Mouse (Mus musculus) bone marrow, adult 2 months (tissue): ENCODE results near the gene Tapbp.

Experiments
- CTCF ChIP-seq: fragments of 200-500 bp; IDR thresholded peaks from 2 replicates; pipeline ENCODE4 v1.5.1; 2011; ENCODE audit warnings: low read length, control low read depth; ENCODE audit not compliant: control insufficient read depth, insufficient read depth
- POLR2A ChIP-seq: fragments of 200-500 bp; IDR thresholded peaks from 2 replicates; pipeline ENCODE4 v1.6.1; 2011; ENCODE audit warnings: low read depth, mild to moderate bottlenecking, control low read depth, low read length, borderline replicate concordance; ENCODE audit not compliant: control insufficient read depth

- TF ChIP-seq POLR2A, result no peak
- TF ChIP-seq CTCF, result no peak
These were observed 37.6 kb downstream of the Tapbp start for GRCm38 (mm10) chr17:33953310-33953709.
